Mouse (Mus musculus) lung, postnatal 0 days (tissue): Measurements from ENCODE around the gene Adcyap1r1. TPM values are rescaled to one million over a fixed set of nuclear protein-coding genes. Genes with fewer than 3 reads are reported as not detected.

Experiments used
- ATAC-seq: fragments of 200-750 bp; cut with Nextera tagmentation; 2 replicates; pipeline ENCODE4 v1.8.0; 2017; ENCODE audit warnings: moderate library complexity
- DNase-seq: peaks from one replicate; pipeline ENCODE4 v3.0.0-alpha.2; 2016; ENCODE audit warnings: low spot score
- H3K27ac ChIP-seq: fragments of 300-500 bp; sonication (generic); 2 replicates; pipeline ENCODE4 v1.5.1; 2014; ENCODE audit warnings: antibody characterized with exemption, mild to moderate bottlenecking, low read length, mixed read lengths
- H3K27me3 ChIP-seq: fragments of 300-500 bp; sonication (generic); replicated peaks from 2 replicates; pipeline ENCODE4 v1.6.1; 2014; ENCODE audit warnings: low read length, mixed read lengths; ENCODE audit not compliant: insufficient read depth
- H3K36me3 ChIP-seq: fragments of 300-500 bp; sonication (generic); 2 replicates; pipeline ENCODE4 v1.6.1; 2014; ENCODE audit warnings: low read length, mixed read lengths; ENCODE audit not compliant: insufficient read depth
- H3K4me1 ChIP-seq: fragments of 300-500 bp; sonication (generic); 2 replicates; pipeline ENCODE4 v1.6.1; 2014; ENCODE audit warnings: antibody characterized with exemption, low read depth, low read length, mixed read lengths; ENCODE audit not compliant: insufficient read depth
- H3K4me2 ChIP-seq: fragments of 300-500 bp; sonication (generic); replicated peaks from 2 replicates; pipeline ENCODE4 v1.6.1; 2014; ENCODE audit warnings: low read depth, mild to moderate bottlenecking, low read length, moderate library complexity, mixed read lengths
- H3K4me3 ChIP-seq: fragments of 300-500 bp; sonication (generic); 2 replicates; pipeline ENCODE4 v1.5.1; 2014; ENCODE audit warnings: low read depth, low read length
- H3K9ac ChIP-seq: fragments of 300-500 bp; sonication (generic); replicated peaks from 2 replicates; pipeline ENCODE4 v1.6.1; 2014; ENCODE audit warnings: low read depth, mild to moderate bottlenecking
- H3K9me3 ChIP-seq: fragments of 300-500 bp; sonication (generic); 2 replicates; pipeline ENCODE4 v1.6.1; 2016; ENCODE audit warnings: low read length, mixed read lengths
- CTCF ChIP-seq: IDR thresholded peaks from 2 replicates; pipeline ENCODE4 v1.5.1; 2016; ENCODE audit warnings: antibody characterized with exemption, mild to moderate bottlenecking
- EP300 ChIP-seq: IDR thresholded peaks from 2 replicates; pipeline ENCODE4 v1.6.1; 2016; ENCODE audit warnings: antibody characterized with exemption, mild to moderate bottlenecking, control low read depth
- WGBS: fragments of 180-500 bp; shearing (Covaris S2); extraction: QIAGEN DNeasy Blood & Tissue Kit; methylation state at CpG from one replicate; pipeline ENCODE4 v1.1.7; 2014; 5-methylcytosine and 5-hydroxymethylcytosine counted together
- polyA plus RNA-seq: library from polyadenylated mRNA; unstranded; fragments of >200 nt; fragmentation: Nextera tagmentation; extraction: Ambion mirVana; gene quantifications from 2 replicates; pipeline ENCODE4 v1.2.1, GENCODE M21; 2015

Gene Adcyap1r1
- polyA plus RNA-seq, 1 experiment from 2014 or later, result 0.23 TPM

- 51% methylated on average over 19 of the region's 19 CpGs for WGBS
- Histone ChIP-seq H3K27me3 (no peaks in the 10 kb centered on the region), H3K4me1 (no peaks in the 10 kb centered on the region), H3K9ac (no peak overlapping the region), H3K4me2 (no peak overlapping the region), H3K36me3 (no peaks in the 10 kb centered on the region), H3K9me3 (no peaks in the 10 kb centered on the region), H3K27ac (no peak overlapping the region), H3K4me3 (no peak overlapping the region)
- DNase-seq (no peak), ATAC-seq (no peak)
- TF ChIP-seq EP300, result no peak
- no peak for TF ChIP-seq CTCF
Measured at GRCm38 (mm10) chr6:55512066-55512703, 60.4 kb downstream of the Adcyap1r1 start.

- DNase-seq (no peak), ATAC-seq (no peak)
- H3K4me2 ChIP-seq, result no peak overlapping the region
- H3K27ac ChIP-seq, result no peak overlapping the region
- no peaks in the 10 kb centered on the region for H3K36me3 ChIP-seq
- WGBS, result 47% methylated on average over 5 of the region's 5 CpGs
- H3K4me1 ChIP-seq, result no peaks in the 10 kb centered on the region
- no peak overlapping the region for H3K9ac ChIP-seq
- H3K27me3 ChIP-seq, result no peaks in the 10 kb centered on the region
- H3K4me3 ChIP-seq, result no peak overlapping the region
- no peak for TF ChIP-seq EP300
- no peak for TF ChIP-seq CTCF
- no peaks in the 10 kb centered on the region for H3K9me3 ChIP-seq
Measured at GRCm38 (mm10) chr6:55513477-55513876, 61.7 kb downstream of the Adcyap1r1 start.

GRCm38 (mm10) chr6:55519605-55520201 lies 67.9 kb downstream of the Adcyap1r1 start:
- Histone ChIP-seq H3K9ac (no peak overlapping the region), H3K4me2 (no peak overlapping the region), H3K27me3 (no peaks in the 10 kb centered on the region), H3K4me1 (no peaks in the 10 kb centered on the region), H3K4me3 (no peak overlapping the region), H3K36me3 (no peaks in the 10 kb centered on the region), H3K9me3 (no peaks in the 10 kb centered on the region), H3K27ac (no peak overlapping the region)
- DNase-seq (peak; percentile 89), ATAC-seq (peak; percentile 81)
- TF ChIP-seq CTCF (peak; percentile 91), EP300 (no peak)
- 21% methylated on average over 11 of the region's 11 CpGs for WGBS

- ATAC-seq (peak; percentile 62), DNase-seq (peak; percentile 53)
- Histone ChIP-seq H3K27me3 (no peaks in the 10 kb centered on the region), H3K4me1 (no peaks in the 10 kb centered on the region), H3K9ac (no peak overlapping the region), H3K36me3 (no peaks in the 10 kb centered on the region), H3K9me3 (no peaks in the 10 kb centered on the region), H3K4me2 (no peak overlapping the region), H3K4me3 (no peak overlapping the region), H3K27ac (no peak overlapping the region)
- TF ChIP-seq EP300 (no peak), CTCF (peak; percentile 56)
- 44% methylated on average over 10 of the region's 11 CpGs for WGBS
Measured at GRCm38 (mm10) chr6:55520237-55521095, 68.7 kb downstream of the Adcyap1r1 start.

GRCm38 (mm10) chr6:55536469-55536868 lies 84.7 kb downstream of the Adcyap1r1 start:
- ATAC-seq (no peak), DNase-seq (no peak)
- H3K27ac ChIP-seq, result no peak overlapping the region
- no peaks in the 10 kb centered on the region for H3K4me1 ChIP-seq
- H3K4me2 ChIP-seq, result no peak overlapping the region
- H3K27me3 ChIP-seq, result no peaks in the 10 kb centered on the region
- TF ChIP-seq EP300 (no peak), CTCF (no peak)
- WGBS, result 74% methylated on average over 2 of the region's 2 CpGs
- no peaks in the 10 kb centered on the region for H3K9me3 ChIP-seq
- no peak overlapping the region for H3K4me3 ChIP-seq
- no peaks in the 10 kb centered on the region for H3K36me3 ChIP-seq
- no peak overlapping the region for H3K9ac ChIP-seq

GRCm38 (mm10) chr6:55539196-55539595 lies 87.4 kb downstream of the Adcyap1r1 start:
- Histone ChIP-seq H3K4me3 (no peak overlapping the region), H3K9ac (no peak overlapping the region), H3K4me2 (no peak overlapping the region), H3K36me3 (no peaks in the 10 kb centered on the region), H3K27ac (no peak overlapping the region), H3K9me3 (no peaks in the 10 kb centered on the region), H3K27me3 (no peaks in the 10 kb centered on the region), H3K4me1 (no peaks in the 10 kb centered on the region)
- TF ChIP-seq EP300 (no peak), CTCF (no peak)
- 60% methylated on average over 10 of the region's 10 CpGs for WGBS
- DNase-seq (no peak), ATAC-seq (no peak)
